Mouse (Mus musculus) gastrocnemius, postnatal 10 days (tissue): ENCODE results near the gene 1700001F09Rik. TPM values are rescaled to one million over a fixed set of nuclear protein-coding genes. Genes with fewer than 3 reads are reported as not detected.
"Not testable (repeated sequence)": the region's sequence is repeated elsewhere in the genome, so short reads cannot be mapped to it uniquely, and the experiment has no call there.

Source experiments
- DNase-seq: peaks from one replicate; pipeline ENCODE4 v3.0.0; 2021; ENCODE audit warnings: mixed read lengths
- long read RNA-seq, 2 experiments: library from polyadenylated mRNA; stranded (forward); transcript quantifications; one replicate each; pipeline ENCODE4 v2.0.0; 2021
- total RNA-seq, 2 experiments: library from RNA; stranded (reverse); gene quantifications; 2 replicates each; pipeline ENCODE4 v1.2.3; 2021

The 1700001F09Rik gene
- total RNA-seq = not detected
- long read RNA-seq, experiment 1 = 0 reads
- long read RNA-seq, experiment 2 = 0 reads

DNA sequence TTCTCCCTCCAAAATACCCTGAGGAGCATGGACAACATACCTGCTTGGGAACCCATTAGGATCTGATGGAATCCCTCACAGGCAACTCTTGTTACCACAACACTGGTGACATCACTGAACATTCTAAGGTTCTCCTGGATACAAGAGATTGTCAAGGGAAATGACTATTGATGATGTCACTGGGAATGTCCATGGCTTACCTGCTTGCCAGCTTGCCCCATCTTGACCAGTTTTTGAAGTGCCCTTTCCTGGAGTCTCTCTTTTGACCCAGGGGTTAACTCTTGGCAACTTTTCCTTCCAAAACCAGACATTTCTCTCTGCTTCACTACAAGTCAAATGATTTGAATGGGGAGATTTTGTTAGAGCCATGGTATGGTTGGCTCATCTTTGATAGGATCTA lies at the start of gene 1700001F09Rik:
1700001F09Rik (minus strand) TSS at position 101 of the 400 bp plus-strand sequence.
- DNase-seq = not testable (repeated sequence)

DNA sequence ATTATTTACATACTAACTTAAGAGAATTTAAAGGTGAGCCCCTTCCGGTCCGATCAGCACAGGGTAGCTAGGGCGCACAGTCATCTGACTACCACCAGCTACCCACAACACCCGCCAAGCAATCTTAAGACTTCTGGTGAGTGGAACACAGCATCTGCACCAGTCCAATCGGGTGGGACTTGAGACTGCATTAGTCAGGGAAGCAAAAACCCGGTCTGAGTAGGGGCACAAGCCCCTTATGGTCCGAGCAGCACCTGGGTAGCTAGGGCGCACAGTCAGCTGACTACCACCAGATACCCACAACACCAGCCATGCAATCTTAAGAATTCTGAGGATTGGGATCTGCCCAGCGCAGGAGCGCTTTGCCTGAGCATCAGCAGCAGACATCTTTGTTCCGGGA lies 14.1 kb upstream of the 1700001F09Rik start:
- not testable (repeated sequence) for DNase-seq

DNA sequence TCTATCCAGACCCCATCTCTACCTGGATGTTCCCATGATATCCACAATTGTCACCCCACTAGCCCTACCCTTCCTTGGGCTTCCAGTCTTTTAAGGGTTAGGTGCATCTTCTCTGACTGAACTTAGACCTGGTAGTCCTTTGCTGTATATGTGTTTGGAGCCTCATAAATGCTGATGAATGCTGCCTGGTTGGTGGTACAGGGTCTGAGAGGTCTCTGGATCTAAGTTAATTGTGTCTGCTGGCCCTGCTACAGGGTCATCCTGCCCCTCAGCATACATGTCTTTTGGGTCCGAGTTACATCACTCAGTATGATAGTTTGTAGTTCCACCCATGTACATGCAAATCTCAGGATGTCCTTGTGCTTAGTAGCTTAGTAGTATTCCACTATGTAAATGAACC lies 11.6 kb upstream of the 1700001F09Rik start:
- peak; percentile 4 for DNase-seq

DNA sequence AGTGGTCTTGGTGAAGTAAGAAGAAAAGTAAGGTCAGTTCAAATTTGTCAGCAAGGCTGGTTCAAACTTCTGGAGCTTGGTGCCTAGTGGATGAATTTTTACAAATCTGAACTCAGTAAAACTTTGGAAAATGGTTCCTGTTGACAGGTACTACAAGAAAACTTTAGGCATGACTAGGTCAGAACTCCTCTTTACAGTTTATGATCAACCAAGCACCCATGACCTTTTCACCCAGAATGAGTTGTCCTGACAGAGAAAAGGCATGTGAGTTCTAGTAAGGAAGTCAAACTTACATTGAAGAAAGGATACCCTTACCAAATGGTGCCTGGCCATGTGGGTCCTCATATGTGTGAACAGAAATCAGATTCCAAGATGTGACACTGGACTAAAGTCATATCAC lies 9.9 kb upstream of the 1700001F09Rik start:
- DNase-seq = not testable (repeated sequence)

DNA sequence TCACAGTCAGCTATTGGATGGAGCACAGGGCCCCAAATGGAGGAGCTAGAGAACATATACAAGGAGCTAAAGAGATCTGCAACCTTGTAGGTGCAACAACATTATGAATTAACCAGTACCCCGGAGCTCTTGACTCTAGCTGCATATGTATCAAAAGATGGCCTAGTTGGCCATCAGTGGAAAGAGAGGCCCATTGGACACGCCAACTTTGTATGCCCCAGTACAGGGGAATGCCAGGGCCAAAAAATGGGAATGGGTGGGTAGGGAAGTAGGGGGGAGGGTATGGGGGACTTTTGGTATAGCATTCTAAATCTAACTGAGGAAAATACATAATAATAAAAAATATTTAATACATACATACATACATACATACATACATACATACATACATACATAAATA lies 5.3 kb upstream of the 1700001F09Rik start:
- not testable (repeated sequence) for DNase-seq

DNA sequence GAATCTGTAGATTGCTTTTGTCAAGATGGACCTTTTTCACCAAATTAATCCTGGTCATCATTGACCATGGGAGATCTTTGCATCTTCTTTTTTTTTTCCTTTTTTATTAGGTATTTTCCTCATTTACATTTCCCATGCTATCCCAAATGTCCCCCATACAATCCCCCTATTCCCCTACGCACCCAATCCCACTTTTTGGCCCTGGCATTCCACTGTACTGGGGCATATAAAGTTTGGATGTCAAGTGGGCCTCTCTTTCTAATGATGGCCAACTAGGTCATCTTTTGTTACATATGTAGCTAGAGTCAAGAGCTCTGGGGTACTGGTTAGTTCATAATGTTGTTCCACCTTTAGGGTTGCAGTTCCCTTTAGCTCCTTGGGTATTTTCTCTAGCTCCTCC lies 10.0 kb downstream of the 1700001F09Rik start:
- not testable (repeated sequence) for DNase-seq

DNA sequence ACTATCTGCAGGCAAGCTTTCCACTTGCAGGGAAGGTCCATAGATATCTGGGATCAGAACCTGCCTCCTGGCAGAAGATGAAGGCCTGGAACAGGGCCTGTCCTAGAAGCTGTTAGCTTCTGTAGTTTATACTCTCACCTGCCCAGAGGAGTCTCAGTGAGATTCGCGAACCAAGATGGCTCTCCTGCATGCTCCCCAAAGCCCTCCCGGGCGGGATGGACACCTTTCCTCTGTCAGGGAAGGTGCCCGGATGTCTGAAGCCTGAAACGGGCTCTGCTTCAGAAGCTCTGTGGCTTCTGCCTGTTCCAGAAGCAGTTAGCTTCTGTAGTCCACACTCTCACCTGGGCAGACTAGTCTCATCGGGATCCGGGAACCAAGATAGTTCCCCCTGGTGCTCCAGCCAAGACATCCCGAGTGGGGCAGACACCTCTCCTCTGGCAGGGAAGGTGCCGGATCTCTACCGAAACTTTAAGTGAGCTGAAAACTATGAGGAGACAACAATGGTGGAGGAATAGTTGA lies 16.2 kb downstream of the 1700001F09Rik start:
- not testable (repeated sequence) for DNase-seq

DNA sequence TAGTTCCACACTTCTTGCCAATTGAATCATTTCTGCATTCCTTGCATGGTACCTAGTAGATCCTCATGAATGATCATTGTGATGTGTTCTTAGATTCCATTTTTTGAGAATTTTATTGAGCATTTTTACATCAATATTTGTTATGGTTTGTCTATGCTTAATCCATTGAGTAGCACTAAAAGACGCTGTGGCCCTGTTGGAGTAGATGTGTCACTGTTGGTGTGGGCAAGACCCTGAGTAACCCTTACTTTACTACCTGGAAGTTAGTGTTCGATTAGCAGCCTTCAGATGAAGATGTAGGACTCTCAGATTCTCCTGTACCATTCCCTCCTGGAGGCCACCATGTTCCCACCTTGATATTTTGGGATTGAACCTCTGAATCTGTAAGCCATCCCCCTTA lies 19.0 kb downstream of the 1700001F09Rik start:
- DNase-seq = not testable (repeated sequence)

DNA sequence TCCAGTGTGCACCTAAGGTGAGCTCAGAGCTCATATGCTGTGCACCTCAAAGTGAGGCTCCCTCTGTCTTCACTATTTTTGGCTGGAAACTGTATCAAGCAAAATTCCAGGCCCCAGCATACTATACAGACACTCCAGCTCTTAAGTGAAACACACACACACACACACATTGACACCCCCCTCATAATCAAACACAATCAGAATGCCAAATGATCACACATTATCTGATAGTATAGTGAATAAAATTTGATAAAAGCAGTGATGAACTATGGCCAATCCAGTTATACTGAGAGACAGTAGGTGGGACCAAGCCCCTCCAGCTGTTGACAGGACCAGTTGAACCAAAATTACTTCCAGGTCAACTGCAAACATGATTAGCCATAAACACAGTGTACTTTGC lies 28.1 kb downstream of the 1700001F09Rik start:
- DNase-seq = not testable (repeated sequence)

DNA sequence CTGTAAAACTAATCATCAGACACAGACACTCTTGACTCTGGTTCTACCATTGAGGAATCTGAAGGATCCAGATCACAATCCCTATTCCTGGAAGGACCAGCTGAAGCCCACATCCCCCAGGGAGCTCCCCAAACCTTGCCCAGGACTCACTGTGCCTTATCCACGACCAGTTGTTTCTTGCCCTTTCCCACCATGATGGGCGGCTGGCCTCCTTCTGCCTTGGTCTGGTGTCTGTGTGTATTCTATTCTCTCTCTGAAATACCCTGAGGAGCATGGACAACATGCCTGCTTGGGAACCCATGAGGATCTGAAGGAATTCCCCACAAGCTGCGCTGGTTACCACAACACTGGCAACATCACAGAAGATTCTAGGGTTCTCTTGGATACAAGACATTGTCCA lies 54.1 kb downstream of the 1700001F09Rik start, which contains the start of gene Gm8127:
Gm8127 (minus strand) TSS at position 330 of the 400 bp plus-strand sequence.
- DNase-seq = not testable (repeated sequence)

Other genes starting within 250 kb of the 1700001F09Rik start
- gene Gm8104, start 247.2 kb downstream of the 1700001F09Rik start, total RNA-seq = not detected
- gene Gm7233, start 167.9 kb downstream of the 1700001F09Rik start, total RNA-seq = not detected
- not detected for gene Gm8122, start 112.5 kb downstream of the 1700001F09Rik start, total RNA-seq
- not detected for gene Gm8126, start 89.2 kb downstream of the 1700001F09Rik start, total RNA-seq
- gene Gm9732, start 72.8 kb downstream of the 1700001F09Rik start, total RNA-seq = not detected
- gene Gm8127, start 54.0 kb downstream of the 1700001F09Rik start, total RNA-seq = not detected
- gene Gm8138, start 68.5 kb upstream of the 1700001F09Rik start, total RNA-seq = not detected
- not detected for gene Gm5799, start 195.8 kb upstream of the 1700001F09Rik start, total RNA-seq
- gene Gm17654, start 231.3 kb upstream of the 1700001F09Rik start, total RNA-seq = not detected